Mouse (Mus musculus) bone marrow, adult 2 months (tissue): ENCODE measurements at regions not wholly inside any gene's neighbourhood (a gene's known extent, or its start where the extent isn't known, plus 50 kb on each side); places are given as distances from the start of the nearest gene placed in this dataset.

Source experiments
- H3K27ac ChIP-seq: fragments of 200-500 bp; 2 replicates; pipeline ENCODE4 v1.5.1; 2012; ENCODE audit warnings: low read depth, mild to moderate bottlenecking, control low read depth, inconsistent platforms, low read length; ENCODE audit not compliant: control insufficient read depth, poor library complexity, insufficient read depth
- H3K4me1 ChIP-seq: fragments of 200-500 bp; 2 replicates; pipeline ENCODE4 v1.6.1; 2011; ENCODE audit warnings: low read length; ENCODE audit not compliant: control insufficient read depth, insufficient read depth
- H3K4me3 ChIP-seq: fragments of 200-500 bp; replicated peaks from 2 replicates; pipeline ENCODE3; 2011; ENCODE audit warnings: mild to moderate bottlenecking, low read depth, low read length, control low read depth; ENCODE audit not compliant: control insufficient read depth
- CTCF ChIP-seq: fragments of 200-500 bp; IDR thresholded peaks from 2 replicates; pipeline ENCODE4 v1.5.1; 2011; ENCODE audit warnings: low read length, control low read depth; ENCODE audit not compliant: control insufficient read depth, insufficient read depth
- POLR2A ChIP-seq: fragments of 200-500 bp; IDR thresholded peaks from 2 replicates; pipeline ENCODE4 v1.6.1; 2011; ENCODE audit warnings: low read depth, mild to moderate bottlenecking, control low read depth, low read length, borderline replicate concordance; ENCODE audit not compliant: control insufficient read depth
- WGBS: fragments of 180-500 bp; shearing (Covaris S2); methylation state at CpG from one replicate; pipeline ENCODE4 v1.1.7; 2018; 5-methylcytosine and 5-hydroxymethylcytosine counted together

DNA sequence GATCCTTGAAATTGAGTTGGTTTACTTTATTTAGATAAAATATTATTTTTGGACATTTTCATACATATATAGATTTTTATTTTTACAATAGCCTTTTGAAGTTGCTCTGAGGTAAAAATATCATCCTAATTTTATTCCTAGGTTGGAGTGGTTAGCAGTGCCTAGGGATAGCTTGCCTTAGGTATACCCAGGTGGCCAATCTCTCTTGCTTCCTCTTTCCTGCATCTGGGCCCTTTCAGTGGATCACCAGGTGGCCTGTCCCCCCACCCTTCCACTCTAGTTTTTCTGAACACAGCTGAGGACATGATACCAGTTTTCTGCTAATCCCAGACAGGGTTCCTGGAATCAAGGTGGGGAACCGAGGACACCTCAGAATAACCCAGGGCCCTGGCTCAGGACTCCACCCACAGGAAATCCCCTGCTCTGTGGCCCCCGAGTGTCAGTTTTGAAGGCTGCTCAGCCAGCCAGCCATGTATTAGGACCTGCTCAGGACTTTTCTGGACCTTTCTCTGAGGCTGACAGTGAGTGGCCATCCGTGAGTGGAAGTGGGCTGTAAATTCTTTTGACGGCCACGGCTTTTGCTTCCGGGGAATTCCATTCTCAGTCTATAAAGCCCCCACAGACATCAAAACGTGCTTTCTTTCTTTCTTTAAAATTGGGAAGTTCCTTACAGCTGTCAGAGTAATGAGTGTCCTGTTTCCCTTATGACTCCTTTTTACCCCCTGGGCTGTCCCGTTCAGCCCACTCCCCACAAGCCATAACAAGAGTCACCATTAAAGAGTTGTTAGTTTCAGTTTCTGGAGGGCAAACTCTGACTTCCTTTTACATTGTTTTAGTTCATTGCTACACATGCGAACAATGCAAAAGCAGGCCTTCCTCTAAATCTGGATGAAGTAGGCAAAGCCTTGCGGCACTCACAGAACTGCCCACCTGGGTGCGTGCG lies 87.8 kb upstream of the Ccnd2 start:
- WGBS, result 10% methylated on average over 12 of the region's 12 CpGs
- Histone ChIP-seq H3K4me1 (peaks cover 5% of the 10 kb centered on the region; the same call in 1 of the 2 replicates), H3K27ac (peak overlapping the region; percentile 52), H3K4me3 (peak overlapping the region; percentile 29)
- TF ChIP-seq CTCF (no peak), POLR2A (no peak)

DNA sequence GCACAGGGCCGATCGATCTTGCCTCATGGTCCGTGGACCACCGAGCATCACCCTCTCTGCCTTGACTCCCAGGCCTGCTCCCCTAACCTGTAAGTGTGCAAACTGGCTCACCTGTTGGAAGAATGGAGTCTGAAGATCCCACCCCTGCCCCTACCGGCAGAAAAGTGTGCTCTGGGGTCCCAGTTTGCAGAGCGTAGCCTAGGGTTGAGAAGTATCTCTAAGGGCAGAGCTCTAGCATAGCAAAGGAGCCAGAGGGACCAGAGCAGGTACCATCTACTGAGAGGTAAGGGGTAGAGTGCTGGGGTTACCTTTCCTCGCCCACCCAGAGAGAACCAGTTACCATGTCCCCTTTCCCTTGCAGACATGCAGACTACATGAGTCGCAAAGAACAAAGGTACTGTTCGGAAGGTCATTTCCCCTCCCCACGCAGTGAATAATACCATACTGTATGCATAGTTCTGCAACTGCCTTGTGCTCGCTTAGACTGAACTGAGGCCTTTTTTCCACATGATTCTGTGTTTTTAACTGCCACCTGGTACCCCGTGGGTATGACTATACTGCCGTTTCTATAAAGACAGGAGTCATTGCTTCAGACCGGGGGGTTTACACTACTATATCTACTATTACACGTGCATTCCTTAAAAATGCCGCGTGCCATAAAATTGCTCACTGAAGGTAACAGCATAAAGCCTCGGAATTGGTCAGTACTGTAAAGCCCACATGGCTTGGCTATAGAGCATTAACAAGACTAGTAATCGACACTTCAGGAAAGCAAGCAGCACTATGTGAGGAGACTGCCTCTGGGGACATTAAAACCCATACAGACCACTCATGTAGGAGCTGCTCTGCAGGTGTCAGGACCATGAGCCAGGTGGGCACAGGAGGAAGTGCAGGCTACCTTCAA lies 88.7 kb upstream of the Ccnd2 start:
- TF ChIP-seq CTCF (no peak), POLR2A (no peak)
- Histone ChIP-seq H3K4me3 (peak overlapping the region; percentile 29), H3K4me1 (peaks cover 5% of the 10 kb centered on the region; the same call in 1 of the 2 replicates), H3K27ac (peak overlapping the region; percentile 52)
- WGBS, result 70% methylated on average over 19 of the region's 19 CpGs

DNA sequence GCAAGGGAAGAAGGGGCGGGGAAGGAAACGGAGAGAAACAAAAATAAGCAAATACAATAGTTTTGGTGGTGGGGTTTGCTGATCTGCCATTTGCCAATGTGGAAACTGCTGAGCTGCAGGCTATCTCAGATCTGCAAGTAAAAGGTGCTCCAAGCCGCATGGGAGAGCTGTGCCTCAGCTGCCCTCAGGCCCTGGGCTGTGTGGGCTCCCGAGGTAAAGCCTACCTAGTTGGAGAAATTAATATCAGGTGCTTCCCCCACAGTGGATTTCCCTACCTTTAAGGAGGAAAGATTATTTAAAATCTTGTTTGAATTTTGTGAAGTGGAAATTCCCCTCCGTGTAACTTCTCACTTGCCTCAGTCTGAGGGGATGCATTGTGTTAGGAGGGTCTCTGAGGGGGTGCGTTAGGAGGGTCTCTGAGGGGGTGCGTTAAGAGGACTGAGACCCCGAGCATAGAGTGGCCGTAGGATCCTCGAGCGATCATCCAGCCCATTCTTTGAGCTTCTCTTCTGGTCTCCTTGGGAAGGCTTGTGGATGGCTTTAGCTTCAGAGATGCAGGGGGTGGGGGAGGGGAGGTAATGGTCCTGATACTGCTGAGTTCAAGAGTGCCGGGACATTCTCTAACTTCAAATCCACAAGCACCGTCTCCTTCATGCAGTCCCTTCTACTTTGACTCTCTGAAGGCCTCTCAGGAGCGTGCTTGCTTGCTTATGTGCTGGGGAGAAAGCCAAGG lies 89.9 kb upstream of the Ccnd2 start:
- Histone ChIP-seq H3K4me3 (no peak overlapping the region), H3K27ac (no peak overlapping the region), H3K4me1 (peaks cover 6% of the 10 kb centered on the region; the same call in 1 of the 2 replicates)
- WGBS, result 79% methylated on average over 14 of the region's 14 CpGs
- no peak for TF ChIP-seq CTCF
- TF ChIP-seq POLR2A, result no peak

DNA sequence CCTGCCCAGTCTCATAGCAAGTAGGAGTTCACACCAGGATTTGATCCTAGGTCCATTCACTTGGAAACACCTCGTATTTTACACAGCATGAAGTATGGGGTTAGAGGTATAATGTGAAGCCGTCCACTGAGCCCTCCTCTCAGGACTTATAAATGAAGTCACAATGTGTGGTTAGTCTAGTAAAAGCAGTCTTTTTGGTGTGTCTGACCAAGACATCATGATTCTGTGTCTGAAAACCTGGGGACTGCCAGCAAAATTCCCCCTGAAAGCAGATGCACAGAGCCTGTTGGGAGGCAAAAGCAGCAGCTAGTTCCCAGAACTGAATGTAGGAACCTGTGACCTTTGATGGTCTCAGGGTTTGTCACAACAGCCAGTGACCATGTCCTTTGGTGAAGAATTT lies 91.0 kb upstream of the Ccnd2 start:
- TF ChIP-seq CTCF (no peak), POLR2A (no peak)
- Histone ChIP-seq H3K4me3 (no peak overlapping the region), H3K4me1 (peaks cover 6% of the 10 kb centered on the region; the same call in 1 of the 2 replicates), H3K27ac (no peak overlapping the region)
- WGBS, result 76% methylated on average over 2 of the region's 2 CpGs

DNA sequence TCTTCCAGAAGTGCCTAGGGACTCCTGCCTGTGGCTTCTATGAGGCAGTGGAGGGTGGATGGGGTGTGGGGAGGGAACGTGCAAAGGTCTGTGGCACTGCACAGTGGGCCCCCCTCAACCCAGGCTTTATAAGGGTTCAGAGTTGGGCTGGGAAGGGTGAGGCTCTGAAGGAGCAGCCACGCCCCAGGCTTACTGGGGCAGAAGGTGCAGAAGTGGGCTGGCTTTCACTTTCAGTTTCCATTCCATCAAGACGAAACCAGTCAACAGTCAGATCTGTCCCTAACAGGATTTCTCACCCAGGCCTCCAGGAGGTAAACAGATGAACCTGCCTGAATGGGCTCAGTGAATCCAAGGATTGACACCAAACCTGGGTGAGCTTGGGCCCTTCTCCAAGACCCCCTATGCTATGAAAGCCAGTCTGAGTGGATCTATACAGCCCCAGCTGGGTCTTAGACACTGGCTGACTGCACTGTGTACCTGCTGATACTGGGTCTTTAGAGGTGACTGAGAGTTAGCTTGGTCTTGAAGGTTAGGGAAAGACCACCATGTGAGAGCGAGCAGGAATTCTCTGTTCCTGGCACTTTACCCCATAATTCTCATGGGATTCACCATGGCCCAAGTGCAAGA lies 93.9 kb upstream of the Ccnd2 start:
- Histone ChIP-seq H3K27ac (peak overlapping the region; percentile 55; the same call in 1 of the 2 replicates), H3K4me1 (peaks cover 3% of the 10 kb centered on the region; the same call in 1 of the 2 replicates), H3K4me3 (peak overlapping the region; percentile 57)
- WGBS, result 23% methylated on average over 4 of the region's 4 CpGs
- TF ChIP-seq CTCF, result no peak
- TF ChIP-seq POLR2A, result no peak

DNA sequence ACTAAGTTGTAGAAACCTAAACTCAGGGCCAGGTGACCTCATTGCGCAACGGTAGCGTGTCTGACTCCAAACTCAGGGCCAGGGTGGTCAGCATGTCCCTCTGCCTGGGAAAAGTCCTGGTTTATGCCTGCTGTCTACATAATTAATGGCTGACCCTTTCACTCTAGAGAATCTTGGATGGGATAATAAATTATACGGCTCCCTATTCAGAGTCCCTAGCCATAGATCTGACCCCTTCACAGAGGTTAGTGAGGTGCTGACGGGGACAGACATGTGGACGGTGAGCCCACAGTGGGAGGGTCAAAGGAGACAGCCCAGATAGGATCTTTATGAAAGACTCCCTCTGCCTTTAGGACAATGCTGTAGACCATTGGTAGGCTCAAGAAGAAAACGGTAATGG lies 94.7 kb upstream of the Ccnd2 start:
- H3K27ac ChIP-seq, result no peak overlapping the region

DNA sequence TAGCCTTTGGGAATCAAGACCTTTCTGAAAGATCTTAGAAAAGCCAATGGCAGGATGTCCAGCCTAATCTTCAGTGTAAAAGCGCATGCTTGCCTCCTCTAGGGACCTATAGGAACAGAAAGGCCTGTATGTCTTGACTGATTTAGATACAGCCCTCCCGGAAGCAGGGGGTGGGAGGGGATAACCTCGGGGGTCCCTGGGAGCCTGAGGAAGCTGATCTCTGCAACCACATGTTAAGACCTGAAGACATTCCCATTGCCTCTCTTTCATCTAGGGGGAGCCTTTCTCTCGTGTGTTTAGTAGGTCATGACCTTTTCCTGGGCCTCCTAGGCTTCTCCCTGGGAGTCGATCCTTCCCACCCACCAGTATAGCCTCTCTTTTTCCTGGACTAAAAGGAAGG lies 95.3 kb upstream of the Ccnd2 start:
- Histone ChIP-seq H3K4me1 (peaks cover 4% of the 10 kb centered on the region; the same call in 1 of the 2 replicates), H3K27ac (no peak overlapping the region), H3K4me3 (no peak overlapping the region)
- no peak for TF ChIP-seq POLR2A
- no peak for TF ChIP-seq CTCF
- 67% methylated on average over 5 of the region's 5 CpGs for WGBS

More for the DNA sequence above, 94.7 kb upstream of the Ccnd2 start:
- TF ChIP-seq POLR2A (no peak), CTCF (no peak)
- WGBS, result 79% methylated on average over 7 of the region's 7 CpGs
- Histone ChIP-seq H3K4me3 (peak overlapping the region; percentile 16), H3K4me1 (peaks cover 4% of the 10 kb centered on the region; the same call in 1 of the 2 replicates)
